Mouse (Mus musculus): ENCODE data around the gene Psmb9. TPM values are rescaled to one million over a fixed set of nuclear protein-coding genes. Genes with fewer than 3 reads are reported as not detected.
"Not testable (repeated sequence)": the region's sequence is repeated elsewhere in the genome, so short reads cannot be mapped to it uniquely, and the experiment has no call there.

The Psmb9 gene
- polyA plus RNA-seq, 1 experiment = 334 TPM

GRCm38 (mm10) chr17:34224816-34225215 lies 37.3 kb upstream of the Psmb9 start:
- Histone ChIP-seq H3K27me3 (ENCODE audit: control insufficient read depth, insufficient read depth, low read length) (no peaks in the 10 kb centered on the region), H3K36me3 (ENCODE audit: control insufficient read depth, insufficient read depth, low read length) (no peaks in the 10 kb centered on the region), H3K27ac (ENCODE audit: control insufficient read depth, insufficient read depth, low read length) (no peak overlapping the region), H3K4me1 (replicated peaks; ENCODE audit: control insufficient read depth, insufficient read depth, low read length) (no peaks in the 10 kb centered on the region), H3K4me3 (ENCODE audit: control insufficient read depth, insufficient read depth, low read length) (no peak overlapping the region)
- TF ChIP-seq CTCF (IDR thresholded peaks at IDR 0.05; ENCODE audit: borderline replicate concordance, control insufficient read depth, extremely low read depth, insufficient read depth, low read length, poor library complexity) (no peak), POLR2A (IDR thresholded peaks at IDR 0.05; ENCODE audit: control insufficient read depth, extremely low read depth, insufficient read depth, low read length, poor library complexity) (no peak)
- no peak for DNase-seq
- over 99% methylated on average over 3 of the region's 3 CpGs for WGBS

- not testable (repeated sequence) for H3K4me1 ChIP-seq (replicated peaks; ENCODE audit: control insufficient read depth, insufficient read depth, low read length); H3K4me3 ChIP-seq (ENCODE audit: control insufficient read depth, insufficient read depth, low read length); H3K27ac ChIP-seq (ENCODE audit: control insufficient read depth, insufficient read depth, low read length); DNase-seq; H3K27me3 ChIP-seq (ENCODE audit: control insufficient read depth, insufficient read depth, low read length)
- H3K36me3 ChIP-seq (ENCODE audit: control insufficient read depth, insufficient read depth, low read length) = peaks cover 28% of the 10 kb centered on the region
- WGBS = 100% methylated on average over 8 of the region's 16 CpGs
Observed at GRCm38 (mm10) chr17:34220401-34220800, 32.8 kb upstream of the Psmb9 start.

GRCm38 (mm10) chr17:34219801-34220200 lies 32.2 kb upstream of the Psmb9 start:
- not testable (repeated sequence) for H3K27ac ChIP-seq (ENCODE audit: control insufficient read depth, insufficient read depth, low read length); H3K4me1 ChIP-seq (replicated peaks; ENCODE audit: control insufficient read depth, insufficient read depth, low read length); DNase-seq; H3K4me3 ChIP-seq (ENCODE audit: control insufficient read depth, insufficient read depth, low read length); H3K27me3 ChIP-seq (ENCODE audit: control insufficient read depth, insufficient read depth, low read length)
- peaks cover 34% of the 10 kb centered on the region for H3K36me3 ChIP-seq (ENCODE audit: control insufficient read depth, insufficient read depth, low read length)
- 96% methylated on average over 6 of the region's 7 CpGs for WGBS

GRCm38 (mm10) chr17:34219096-34219495 lies 31.5 kb upstream of the Psmb9 start:
- TF ChIP-seq CTCF (IDR thresholded peaks at IDR 0.05; ENCODE audit: borderline replicate concordance, control insufficient read depth, extremely low read depth, insufficient read depth, low read length, poor library complexity) = peak; percentile 65; the same call in 1 of the 2 replicates
- WGBS = 92% methylated on average over 7 of the region's 11 CpGs
- H3K36me3 ChIP-seq (ENCODE audit: control insufficient read depth, insufficient read depth, low read length) = peaks cover 41% of the 10 kb centered on the region
- DNase-seq = peak; percentile 86
- H3K4me3 ChIP-seq (ENCODE audit: control insufficient read depth, insufficient read depth, low read length); H3K4me1 ChIP-seq (replicated peaks; ENCODE audit: control insufficient read depth, insufficient read depth, low read length); H3K27ac ChIP-seq (ENCODE audit: control insufficient read depth, insufficient read depth, low read length); H3K27me3 ChIP-seq (ENCODE audit: control insufficient read depth, insufficient read depth, low read length): not testable (repeated sequence)

- H3K27ac ChIP-seq (ENCODE audit: control insufficient read depth, insufficient read depth, low read length) = peak overlapping the region; percentile 22; the same call in 1 of the 2 replicates
Observed at GRCm38 (mm10) chr17:34218675-34219074, 31.1 kb upstream of the Psmb9 start.

GRCm38 (mm10) chr17:34217986-34218385 lies 30.4 kb upstream of the Psmb9 start:
- WGBS = 89% methylated on average over 5 of the region's 5 CpGs
- Histone ChIP-seq H3K36me3 (ENCODE audit: control insufficient read depth, insufficient read depth, low read length) (peaks cover 49% of the 10 kb centered on the region), H3K4me3 (ENCODE audit: control insufficient read depth, insufficient read depth, low read length) (no peak overlapping the region), H3K27ac (ENCODE audit: control insufficient read depth, insufficient read depth, low read length) (no peak overlapping the region; the same call in 1 of the 2 replicates), H3K27me3 (ENCODE audit: control insufficient read depth, insufficient read depth, low read length) (no peaks in the 10 kb centered on the region), H3K4me1 (replicated peaks; ENCODE audit: control insufficient read depth, insufficient read depth, low read length) (peaks cover 4% of the 10 kb centered on the region; the same call in 1 of the 2 replicates)
- TF ChIP-seq POLR2A (IDR thresholded peaks at IDR 0.05; ENCODE audit: control insufficient read depth, extremely low read depth, insufficient read depth, low read length, poor library complexity) (no peak), CTCF (IDR thresholded peaks at IDR 0.05; ENCODE audit: borderline replicate concordance, control insufficient read depth, extremely low read depth, insufficient read depth, low read length, poor library complexity) (no peak)
- no peak for DNase-seq

More at GRCm38 (mm10) chr17:34218675-34219074, 31.1 kb upstream of the Psmb9 start:
- Histone ChIP-seq H3K4me1 (replicated peaks; ENCODE audit: control insufficient read depth, insufficient read depth, low read length) (peaks cover 4% of the 10 kb centered on the region; the same call in 1 of the 2 replicates), H3K36me3 (ENCODE audit: control insufficient read depth, insufficient read depth, low read length) (peaks cover 45% of the 10 kb centered on the region), H3K4me3 (ENCODE audit: control insufficient read depth, insufficient read depth, low read length) (no peak overlapping the region), H3K27me3 (ENCODE audit: control insufficient read depth, insufficient read depth, low read length) (no peaks in the 10 kb centered on the region)
- DNase-seq = no peak
- TF ChIP-seq POLR2A (IDR thresholded peaks at IDR 0.05; ENCODE audit: control insufficient read depth, extremely low read depth, insufficient read depth, low read length, poor library complexity) (no peak), CTCF (IDR thresholded peaks at IDR 0.05; ENCODE audit: borderline replicate concordance, control insufficient read depth, extremely low read depth, insufficient read depth, low read length, poor library complexity) (no peak)
- 61% methylated on average over 11 of the region's 11 CpGs for WGBS

- Histone ChIP-seq H3K27ac (ENCODE audit: control insufficient read depth, insufficient read depth, low read length) (no peak overlapping the region), H3K4me1 (replicated peaks; ENCODE audit: control insufficient read depth, insufficient read depth, low read length) (peaks cover 6% of the 10 kb centered on the region), H3K4me3 (ENCODE audit: control insufficient read depth, insufficient read depth, low read length) (no peak overlapping the region), H3K36me3 (ENCODE audit: control insufficient read depth, insufficient read depth, low read length) (peaks cover 53% of the 10 kb centered on the region), H3K27me3 (ENCODE audit: control insufficient read depth, insufficient read depth, low read length) (no peaks in the 10 kb centered on the region)
- 93% methylated on average over 8 of the region's 8 CpGs for WGBS
- TF ChIP-seq CTCF (IDR thresholded peaks at IDR 0.05; ENCODE audit: borderline replicate concordance, control insufficient read depth, extremely low read depth, insufficient read depth, low read length, poor library complexity) (no peak), POLR2A (IDR thresholded peaks at IDR 0.05; ENCODE audit: control insufficient read depth, extremely low read depth, insufficient read depth, low read length, poor library complexity) (no peak)
- no peak for DNase-seq
Observed at GRCm38 (mm10) chr17:34217216-34217928, 29.8 kb upstream of the Psmb9 start.
